Mouse (Mus musculus): ENCODE results near the gene Btbd9. TPM values are rescaled to one million over a fixed set of nuclear protein-coding genes. Genes with fewer than 3 reads are reported as not detected.

The Btbd9 gene
- polyA plus RNA-seq, 1 experiment from 2014 or later = 63.0 TPM

DNA sequence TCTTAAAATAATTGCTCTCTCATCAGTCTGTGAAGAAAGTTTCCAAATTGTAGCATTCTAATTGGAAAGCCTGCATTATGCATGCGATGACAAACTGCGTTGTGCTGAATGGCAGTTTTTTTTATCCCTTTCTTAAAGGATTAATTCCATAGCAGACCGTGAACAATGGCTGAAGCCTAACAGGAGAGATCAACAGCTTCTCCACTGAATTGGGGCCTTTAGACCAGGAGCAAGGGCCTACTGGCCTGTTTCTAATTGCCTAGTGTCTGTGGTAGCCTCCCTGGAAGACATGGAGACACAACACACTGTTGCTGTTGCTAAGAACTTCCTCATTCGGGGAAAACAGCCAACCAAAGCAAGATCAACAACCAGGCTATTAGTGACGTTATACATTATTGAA is 296.6 kb downstream of the Btbd9 start:
- Histone ChIP-seq H3K4me3 (peak overlapping the region; percentile 15; the same call in 1 of the 2 replicates), H3K27ac (replicated peaks) (peak overlapping the region; percentile 82), H3K9me3 (replicated peaks) (no peaks in the 10 kb centered on the region), H3K4me1 (peaks cover 47% of the 10 kb centered on the region), H3K27me3 (ENCODE audit: low read depth, poor library complexity, severe bottlenecking) (no peaks in the 10 kb centered on the region), H3K36me3 (no peaks in the 10 kb centered on the region)
- WGBS = 21% methylated on average over 5 of the region's 5 CpGs
- DNase-seq (ENCODE audit: low spot score) = no peak

DNA sequence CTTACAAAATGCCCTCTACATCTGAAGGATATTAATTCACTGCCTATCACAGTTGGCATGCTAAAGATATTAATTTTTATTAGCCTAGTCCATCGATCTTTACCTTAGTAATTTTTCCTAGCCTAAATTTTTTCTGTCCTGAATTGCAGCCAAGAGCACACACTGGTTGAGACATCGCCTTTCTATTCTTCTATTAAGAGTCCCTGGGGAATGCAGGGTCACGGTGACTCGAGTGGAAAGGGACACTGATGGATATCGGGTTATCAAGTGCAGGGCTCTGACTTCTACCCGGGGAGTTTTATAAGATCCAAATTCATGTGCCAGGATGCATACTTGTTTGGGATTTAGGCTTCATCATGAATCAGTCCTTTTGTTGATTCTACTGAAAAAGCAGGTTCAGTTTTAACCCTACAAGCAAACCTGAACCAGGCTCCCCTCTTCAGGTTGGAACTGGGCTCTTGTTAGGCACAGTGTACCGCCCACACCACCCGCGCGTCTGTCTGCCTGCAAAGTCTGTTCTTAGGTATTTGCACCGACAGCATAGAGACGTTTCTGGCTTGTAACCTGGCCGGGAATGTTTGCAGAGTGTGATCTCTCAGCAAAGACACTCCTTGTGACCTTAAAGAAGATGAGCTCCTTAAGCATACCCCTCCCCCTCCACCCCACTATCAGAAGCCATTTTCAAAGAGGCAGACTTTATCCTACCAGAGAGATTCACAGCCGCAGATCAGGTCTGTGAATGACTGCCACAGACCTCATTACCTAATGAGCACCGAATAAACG is 297.5 kb downstream of the Btbd9 start:
- 24% methylated on average over 16 of the region's 16 CpGs for WGBS
- no peaks in the 10 kb centered on the region for H3K36me3 ChIP-seq
- H3K27ac ChIP-seq (replicated peaks) = peak overlapping the region; percentile 82
- peaks cover 40% of the 10 kb centered on the region for H3K4me1 ChIP-seq
- H3K9me3 ChIP-seq (replicated peaks) = no peaks in the 10 kb centered on the region
- DNase-seq (ENCODE audit: low spot score) = peak; percentile 36
- H3K27me3 ChIP-seq (ENCODE audit: low read depth, poor library complexity, severe bottlenecking) = no peaks in the 10 kb centered on the region
- peak overlapping the region; percentile 15; the same call in 1 of the 2 replicates for H3K4me3 ChIP-seq

DNA sequence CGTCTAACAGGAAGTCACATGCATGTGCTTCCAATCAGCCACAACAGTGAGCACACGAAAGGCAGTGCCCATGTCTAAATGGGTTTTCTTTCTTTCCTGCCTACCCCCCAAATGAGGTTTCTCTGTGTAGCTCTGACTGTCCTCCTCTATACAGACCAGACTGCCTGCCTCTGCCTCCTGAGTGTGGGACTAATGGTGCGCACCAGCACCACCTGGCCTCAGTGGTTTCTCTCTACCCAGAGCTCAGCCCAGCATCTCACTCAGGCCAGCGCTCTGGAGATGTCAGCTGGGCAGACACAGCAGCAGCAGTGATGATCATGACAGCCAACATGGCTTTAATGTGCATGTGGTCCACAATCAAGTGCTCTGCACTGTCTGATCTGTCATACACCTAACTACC is 299.8 kb downstream of the Btbd9 start:
- Histone ChIP-seq H3K4me1 (peaks cover 36% of the 10 kb centered on the region), H3K27me3 (ENCODE audit: low read depth, poor library complexity, severe bottlenecking) (no peaks in the 10 kb centered on the region), H3K36me3 (no peaks in the 10 kb centered on the region), H3K27ac (replicated peaks) (peak overlapping the region; percentile 17; the same call in 1 of the 2 replicates), H3K4me3 (no peak overlapping the region), H3K9me3 (replicated peaks) (no peaks in the 10 kb centered on the region)
- WGBS = 90% methylated on average over 4 of the region's 4 CpGs
- no peak for DNase-seq (ENCODE audit: low spot score)

DNA sequence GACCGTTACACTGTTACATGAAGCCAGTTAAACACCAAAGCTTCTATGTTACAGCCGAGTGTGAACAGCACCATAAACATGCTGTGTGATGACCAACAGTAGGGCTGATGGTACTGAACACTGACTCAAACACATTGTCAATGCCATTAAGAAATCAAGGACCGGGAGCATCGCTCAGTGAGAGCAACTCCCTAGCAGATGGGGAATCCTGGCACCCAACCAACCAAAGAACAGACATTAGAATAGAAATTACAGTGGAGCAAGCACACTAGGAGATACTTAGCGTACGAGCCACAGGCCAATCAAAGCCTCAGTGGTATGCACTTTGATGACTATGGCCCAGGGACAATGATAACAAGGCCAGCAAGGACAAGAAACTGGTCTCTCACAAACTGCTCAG is 303.5 kb downstream of the Btbd9 start:
- 92% methylated on average over 6 of the region's 6 CpGs for WGBS
- no peak overlapping the region for H3K27ac ChIP-seq (replicated peaks)
- H3K27me3 ChIP-seq (ENCODE audit: low read depth, poor library complexity, severe bottlenecking) = no peaks in the 10 kb centered on the region
- DNase-seq (ENCODE audit: low spot score) = no peak
- no peak overlapping the region for H3K4me3 ChIP-seq
- H3K9me3 ChIP-seq (replicated peaks) = no peaks in the 10 kb centered on the region
- H3K36me3 ChIP-seq = no peaks in the 10 kb centered on the region
- 0 out of 2 replicates have a peak, but pooled peaks cover 3% of the 10 kb centered on the region for H3K4me1 ChIP-seq

DNA sequence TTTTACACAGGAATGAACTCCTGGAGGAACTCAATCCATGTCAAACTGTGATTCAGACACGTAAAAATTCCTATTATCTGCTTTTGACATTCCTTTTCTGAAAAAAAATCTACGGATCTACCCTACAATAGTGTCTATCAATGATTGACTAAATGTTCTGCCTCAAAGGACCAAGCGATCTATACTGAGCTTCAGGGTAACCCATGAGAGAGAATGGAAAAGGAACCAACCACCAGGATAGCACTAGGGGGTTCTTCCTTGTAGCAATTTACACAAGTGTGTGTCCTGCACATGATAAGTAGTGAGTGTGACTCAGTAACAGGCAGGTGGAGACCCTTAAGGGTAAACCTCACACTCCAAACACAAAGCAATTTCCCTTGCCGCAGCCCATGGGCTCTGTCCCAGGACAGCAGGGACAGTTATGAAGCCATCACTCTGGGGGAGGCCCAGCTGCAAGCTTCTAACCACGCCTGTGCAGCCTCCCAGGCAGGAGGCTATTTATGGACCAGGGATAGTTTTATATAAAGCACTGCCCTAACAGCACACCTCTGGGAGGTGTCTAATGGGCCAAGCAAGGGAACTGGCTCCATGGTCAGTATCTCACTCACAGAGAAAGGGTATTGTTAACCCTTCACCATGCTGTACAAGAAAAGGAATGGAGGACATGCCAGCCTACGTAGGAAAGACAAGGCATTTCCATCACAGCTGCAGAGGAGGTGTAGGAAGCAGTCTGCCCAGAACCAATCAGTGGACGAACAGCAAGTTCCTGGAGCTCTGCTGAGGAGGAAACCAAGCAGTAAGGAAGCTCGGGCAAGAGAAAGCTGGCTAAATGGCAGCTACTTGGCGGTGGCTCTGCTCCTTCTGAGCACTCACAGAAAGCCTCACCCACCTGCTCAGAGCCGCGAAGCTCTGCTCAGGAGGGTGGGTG is 306.9 kb downstream of the Btbd9 start:
- Histone ChIP-seq H3K4me3 (no peak overlapping the region), H3K9me3 (replicated peaks) (no peaks in the 10 kb centered on the region), H3K36me3 (peaks cover 7% of the 10 kb centered on the region; the same call in 1 of the 2 replicates), H3K27me3 (ENCODE audit: low read depth, poor library complexity, severe bottlenecking) (no peaks in the 10 kb centered on the region), H3K27ac (replicated peaks) (no peak overlapping the region), H3K4me1 (no peaks in the 10 kb centered on the region)
- no peak for DNase-seq (ENCODE audit: low spot score)
- WGBS = 86% methylated on average over 11 of the region's 11 CpGs

DNA sequence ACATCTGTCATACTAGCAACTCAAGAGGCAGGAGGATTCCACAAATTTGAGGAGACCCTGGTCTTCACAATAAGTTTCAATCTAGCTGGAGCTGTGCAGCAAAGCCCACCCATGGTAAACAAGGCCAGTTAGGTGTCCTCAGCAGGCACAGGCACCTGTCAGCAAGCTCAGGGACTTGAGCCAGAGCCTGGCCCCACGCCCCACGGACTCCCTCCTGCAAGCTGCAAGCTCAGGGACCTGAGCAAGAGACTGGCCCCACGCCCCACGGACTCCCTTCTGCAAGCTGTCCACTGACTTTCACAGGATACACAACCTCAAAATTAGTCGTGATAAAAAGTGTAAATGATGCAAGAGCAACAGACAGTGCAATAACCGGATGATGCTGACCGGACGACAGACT is 307.8 kb downstream of the Btbd9 start:
- Histone ChIP-seq H3K9me3 (replicated peaks) (no peaks in the 10 kb centered on the region), H3K27ac (replicated peaks) (no peak overlapping the region), H3K27me3 (ENCODE audit: low read depth, poor library complexity, severe bottlenecking) (no peaks in the 10 kb centered on the region), H3K36me3 (peaks cover 7% of the 10 kb centered on the region; the same call in 1 of the 2 replicates), H3K4me3 (no peak overlapping the region), H3K4me1 (no peaks in the 10 kb centered on the region)
- no peak for DNase-seq (ENCODE audit: low spot score)
- WGBS = 93% methylated on average over 8 of the region's 8 CpGs

DNA sequence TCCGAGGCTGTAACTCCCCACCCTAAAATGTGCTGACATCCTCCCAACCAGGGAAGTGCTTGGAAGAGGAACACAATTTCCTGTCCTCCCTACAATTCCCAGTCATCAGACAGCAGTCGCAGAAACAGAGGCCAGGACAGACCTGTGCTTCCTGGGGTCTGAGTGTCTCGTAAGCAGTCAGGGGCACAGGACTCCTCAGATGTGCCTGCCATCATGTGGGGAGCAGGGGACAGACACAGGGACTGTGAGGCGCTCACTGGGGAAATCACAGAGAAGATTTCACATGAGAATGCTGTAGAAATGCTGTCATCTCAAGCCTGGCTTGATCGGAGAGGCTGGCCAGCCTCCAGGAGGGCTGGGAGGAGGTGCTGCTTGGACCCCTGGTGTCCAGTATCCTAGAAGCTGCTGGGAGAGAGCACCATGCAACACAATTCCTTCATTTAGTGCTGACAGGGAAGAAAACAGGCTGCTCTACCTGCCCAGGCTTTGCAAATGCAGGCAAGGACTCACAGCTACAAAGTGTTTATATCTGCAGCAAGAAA is 308.8 kb downstream of the Btbd9 start:
- 80% methylated on average over 5 of the region's 5 CpGs for WGBS
- H3K36me3 ChIP-seq = peaks cover 7% of the 10 kb centered on the region; the same call in 1 of the 2 replicates
- H3K4me1 ChIP-seq = peaks cover 6% of the 10 kb centered on the region; the same call in 1 of the 2 replicates

DNA sequence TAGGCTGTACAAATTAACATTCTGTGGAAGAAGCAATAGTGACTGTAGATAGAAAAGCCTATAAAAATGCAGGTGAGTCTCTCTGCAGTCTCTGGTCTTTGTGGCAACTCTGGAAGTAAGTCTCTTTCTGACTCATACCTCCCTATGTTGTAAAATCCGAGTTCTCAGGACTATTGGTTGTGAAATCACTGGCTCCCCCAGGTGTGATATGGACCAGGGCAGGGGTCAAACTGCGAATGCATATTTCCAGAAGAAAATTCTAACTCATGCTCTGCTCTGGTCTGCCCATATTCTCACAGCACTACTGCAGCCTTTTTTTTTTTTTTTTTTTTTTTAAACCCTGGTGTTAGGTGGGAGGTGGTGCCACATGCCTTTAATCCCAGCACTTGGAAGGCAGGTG is 312.8 kb downstream of the Btbd9 start:
- WGBS = 83% methylated on average over 2 of the region's 2 CpGs

More for the DNA sequence above, 308.8 kb downstream of the Btbd9 start:
- Histone ChIP-seq H3K9me3 (replicated peaks) (no peaks in the 10 kb centered on the region), H3K27me3 (ENCODE audit: low read depth, poor library complexity, severe bottlenecking) (no peaks in the 10 kb centered on the region), H3K4me3 (no peak overlapping the region), H3K27ac (replicated peaks) (no peak overlapping the region)
- DNase-seq (ENCODE audit: low spot score) = no peak

DNA sequence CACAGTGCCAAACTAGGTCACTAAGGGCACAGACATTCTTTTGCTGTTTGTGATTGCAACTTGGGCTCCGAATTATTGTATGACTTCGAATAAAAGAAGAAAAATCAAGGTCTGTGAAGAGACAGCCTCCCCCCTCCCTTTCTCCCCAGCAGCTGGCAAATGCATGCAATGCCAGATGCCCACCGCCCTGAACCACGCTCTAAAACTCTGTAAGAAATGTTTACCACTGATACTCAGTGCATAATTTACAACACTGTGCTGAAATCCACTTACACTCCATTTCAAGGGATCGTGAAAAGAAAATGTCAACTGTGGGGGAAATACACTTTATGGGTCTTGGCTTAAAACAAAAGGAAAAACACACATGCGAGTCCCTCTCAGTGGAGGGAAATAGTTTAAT is 313.3 kb downstream of the Btbd9 start:
- H3K4me3 ChIP-seq = no peak overlapping the region
- peak overlapping the region; percentile 55; the same call in 1 of the 2 replicates for H3K27ac ChIP-seq (replicated peaks)
- H3K36me3 ChIP-seq = peaks cover 7% of the 10 kb centered on the region; the same call in 1 of the 2 replicates
- no peak for DNase-seq (ENCODE audit: low spot score)
- peaks cover 49% of the 10 kb centered on the region for H3K4me1 ChIP-seq
- 93% methylated on average over 6 of the region's 6 CpGs for WGBS
- H3K27me3 ChIP-seq (ENCODE audit: low read depth, poor library complexity, severe bottlenecking) = no peaks in the 10 kb centered on the region
- no peaks in the 10 kb centered on the region for H3K9me3 ChIP-seq (replicated peaks)

More for the DNA sequence above, 312.8 kb downstream of the Btbd9 start:
- H3K36me3 ChIP-seq = peaks cover 7% of the 10 kb centered on the region; the same call in 1 of the 2 replicates
- no peak overlapping the region for H3K27ac ChIP-seq (replicated peaks)
- peaks cover 43% of the 10 kb centered on the region for H3K4me1 ChIP-seq
- H3K4me3 ChIP-seq = no peak overlapping the region
- no peaks in the 10 kb centered on the region for H3K9me3 ChIP-seq (replicated peaks)
- H3K27me3 ChIP-seq (ENCODE audit: low read depth, poor library complexity, severe bottlenecking) = no peaks in the 10 kb centered on the region
- DNase-seq (ENCODE audit: low spot score) = no peak

DNA sequence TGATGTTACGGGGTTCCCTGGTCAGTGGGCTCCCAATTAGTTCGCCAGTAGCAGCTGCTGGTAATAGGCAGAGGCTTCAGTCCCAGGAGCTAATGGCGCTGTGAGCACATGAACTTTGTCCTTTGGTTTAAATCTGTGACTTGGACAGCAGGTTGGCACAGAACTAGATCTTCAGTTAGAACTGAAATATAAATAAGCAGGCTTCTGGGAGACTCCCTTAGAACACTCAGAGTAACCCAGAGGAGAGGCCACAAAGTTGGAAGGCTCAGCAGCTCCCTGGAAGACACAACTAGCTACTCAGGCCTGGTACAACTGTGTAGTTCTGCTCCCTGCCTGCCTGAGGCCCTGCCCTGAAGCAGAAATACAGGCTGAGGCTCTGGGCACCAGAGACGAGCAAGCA is 313.8 kb downstream of the Btbd9 start:
- H3K27me3 ChIP-seq (ENCODE audit: low read depth, poor library complexity, severe bottlenecking) = no peaks in the 10 kb centered on the region
- H3K36me3 ChIP-seq = peaks cover 7% of the 10 kb centered on the region; the same call in 1 of the 2 replicates
- H3K4me1 ChIP-seq = peaks cover 54% of the 10 kb centered on the region
- DNase-seq (ENCODE audit: low spot score) = no peak
- H3K27ac ChIP-seq (replicated peaks) = peak overlapping the region; percentile 55; the same call in 1 of the 2 replicates
- H3K4me3 ChIP-seq = no peak overlapping the region
- H3K9me3 ChIP-seq (replicated peaks) = no peaks in the 10 kb centered on the region
- WGBS = 87% methylated on average over 4 of the region's 4 CpGs

DNA sequence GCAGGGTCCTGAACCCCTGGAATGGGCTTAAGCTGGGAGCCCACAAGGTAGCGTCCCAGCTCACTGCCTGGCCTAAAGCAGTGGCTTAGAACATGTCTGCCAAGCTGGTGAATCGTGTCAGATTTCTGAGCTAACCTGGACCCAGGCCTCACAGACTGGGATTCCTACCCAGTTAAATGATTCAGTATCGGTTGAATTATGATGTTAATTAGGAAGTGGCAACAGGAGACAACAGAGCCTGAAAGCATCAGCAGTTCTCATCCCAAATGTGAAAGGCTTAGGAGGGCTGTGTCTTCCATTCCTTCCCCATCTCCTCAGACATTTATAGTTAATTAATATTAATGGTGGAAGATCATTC is 314.3 kb downstream of the Btbd9 start:
- 68% methylated on average over 3 of the region's 3 CpGs for WGBS
- Histone ChIP-seq H3K4me1 (peaks cover 58% of the 10 kb centered on the region), H3K27me3 (ENCODE audit: low read depth, poor library complexity, severe bottlenecking) (no peaks in the 10 kb centered on the region), H3K27ac (replicated peaks) (no peak overlapping the region; the same call in 1 of the 2 replicates), H3K36me3 (peaks cover 4% of the 10 kb centered on the region; the same call in 1 of the 2 replicates), H3K4me3 (no peak overlapping the region), H3K9me3 (replicated peaks) (no peaks in the 10 kb centered on the region)
- no peak for DNase-seq (ENCODE audit: low spot score)

DNA sequence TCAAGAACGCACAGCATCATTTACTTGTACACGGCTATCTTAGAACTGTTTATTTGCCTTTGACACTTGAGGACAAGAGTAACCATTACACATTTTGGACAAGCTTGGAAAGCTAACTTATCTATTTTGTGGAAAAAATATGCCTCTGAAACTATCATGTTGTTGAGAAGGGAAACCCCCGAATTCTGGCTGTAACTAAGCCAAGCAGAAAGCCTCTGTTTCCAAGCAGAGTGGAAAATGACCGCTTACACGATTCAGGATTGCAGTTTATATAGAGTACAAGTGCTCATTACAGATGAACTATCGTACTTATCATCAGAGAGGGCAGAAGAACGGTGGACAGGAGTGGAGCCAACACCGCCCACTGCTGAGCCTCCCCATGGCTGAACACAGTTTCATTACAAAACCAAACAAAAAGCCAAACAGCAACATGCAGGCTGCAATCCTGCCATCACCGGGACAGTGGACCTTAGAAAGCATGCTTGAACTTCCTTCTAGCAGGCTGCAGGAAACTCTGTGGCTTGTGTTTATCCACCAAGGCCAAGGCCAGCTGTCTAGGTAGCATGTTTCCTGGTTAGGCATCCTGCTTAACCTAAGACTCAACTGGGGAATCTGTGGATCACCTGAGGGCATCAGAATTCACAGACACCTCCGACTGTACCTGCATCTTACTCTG is 314.8 kb downstream of the Btbd9 start:
- no peak overlapping the region for H3K4me3 ChIP-seq
- DNase-seq (ENCODE audit: low spot score) = no peak
- WGBS = 80% methylated on average over 10 of the region's 10 CpGs
- peaks cover 64% of the 10 kb centered on the region for H3K4me1 ChIP-seq
- no peaks in the 10 kb centered on the region for H3K9me3 ChIP-seq (replicated peaks)
- H3K27me3 ChIP-seq (ENCODE audit: low read depth, poor library complexity, severe bottlenecking) = no peaks in the 10 kb centered on the region
- H3K36me3 ChIP-seq = no peaks in the 10 kb centered on the region
- H3K27ac ChIP-seq (replicated peaks) = peak overlapping the region; percentile 38; the same call in 1 of the 2 replicates
